Mouse (Mus musculus) embryonic facial prominence, embryonic 14.5 days (tissue): ENCODE measurements around the gene Ptprk. TPM values are rescaled to one million over a fixed set of nuclear protein-coding genes. Genes with fewer than 3 reads are reported as not detected.

Source experiments
- ATAC-seq: fragments of 200-750 bp; cut with Nextera tagmentation; 2 replicates; pipeline ENCODE4 v1.8.0; 2017; ENCODE audit warnings: low read depth, moderate number of reproducible peaks, moderate TSS enrichment
- DNase-seq: peaks from one replicate; pipeline ENCODE4 v3.0.0-alpha.2; 2015; ENCODE audit warnings: low spot score
- H3K27ac ChIP-seq: fragments of 300-500 bp; sonication (generic); replicated peaks from 2 replicates; pipeline ENCODE4 v1.5.1; 2014; ENCODE audit warnings: low read depth, mild to moderate bottlenecking, low read length, moderate library complexity
- H3K27me3 ChIP-seq: fragments of 300-500 bp; sonication (generic); replicated peaks from 2 replicates; pipeline ENCODE4 v1.6.1; 2014; ENCODE audit warnings: low read length; ENCODE audit not compliant: control insufficient read depth, insufficient read depth
- H3K36me3 ChIP-seq: fragments of 300-500 bp; sonication (generic); 2 replicates; pipeline ENCODE4 v1.6.1; 2014; ENCODE audit warnings: low read length, mixed read lengths; ENCODE audit not compliant: control insufficient read depth, insufficient read depth
- H3K4me1 ChIP-seq: fragments of 300-500 bp; sonication (generic); 2 replicates; pipeline ENCODE4 v1.6.1; 2014; ENCODE audit warnings: antibody characterized with exemption, low read length; ENCODE audit not compliant: control insufficient read depth, insufficient read depth
- H3K4me2 ChIP-seq: fragments of 300-500 bp; sonication (generic); 2 replicates; pipeline ENCODE4 v1.6.1; 2014; ENCODE audit warnings: low read depth, mild to moderate bottlenecking, low read length, moderate library complexity, mixed read lengths
- H3K4me3 ChIP-seq: fragments of 300-500 bp; sonication (generic); 2 replicates; pipeline ENCODE4 v1.5.1; 2014; ENCODE audit warnings: low read depth, mild to moderate bottlenecking, low read length
- H3K9ac ChIP-seq: fragments of 300-500 bp; sonication (generic); 2 replicates; pipeline ENCODE4 v1.6.1; 2014; ENCODE audit warnings: low read depth, mild to moderate bottlenecking, low read length, moderate library complexity, mixed read lengths
- H3K9me3 ChIP-seq: fragments of 300-500 bp; sonication (generic); 2 replicates; pipeline ENCODE4 v1.6.1; 2016; ENCODE audit warnings: low read length; ENCODE audit not compliant: control insufficient read depth
- WGBS: fragments of 180-500 bp; shearing (Covaris S2); extraction: QIAGEN DNeasy Blood & Tissue Kit; methylation state at CpG from one replicate; pipeline ENCODE4 v1.1.7; 2014; 5-methylcytosine and 5-hydroxymethylcytosine counted together
- polyA plus RNA-seq: library from polyadenylated mRNA; unstranded; fragments of >200 nt; fragmentation: Nextera tagmentation; extraction: Ambion mirVana; gene quantifications from 2 replicates; pipeline ENCODE4 v1.2.1, GENCODE M21; 2014

Gene Ptprk
- polyA plus RNA-seq, 1 experiment from 2014 or later, result 21.7 TPM

GRCm38 (mm10) chr10:28128011-28128410, 53.4 kb downstream of the Ptprk start:
- no peaks in the 10 kb centered on the region for H3K27me3 ChIP-seq
- no peaks in the 10 kb centered on the region for H3K9me3 ChIP-seq
- DNase-seq, result no peak
- 69% methylated on average over 5 of the region's 5 CpGs for WGBS
- no peak overlapping the region for H3K27ac ChIP-seq
- no peaks in the 10 kb centered on the region for H3K36me3 ChIP-seq
- H3K4me2 ChIP-seq, result no peak overlapping the region
- H3K4me1 ChIP-seq, result no peaks in the 10 kb centered on the region
- ATAC-seq, result no peak
- no peak overlapping the region for H3K9ac ChIP-seq
- H3K4me3 ChIP-seq, result no peak overlapping the region

GRCm38 (mm10) chr10:28128450-28128849, 53.8 kb downstream of the Ptprk start:
- no peak for ATAC-seq
- Histone ChIP-seq H3K36me3 (no peaks in the 10 kb centered on the region), H3K27me3 (no peaks in the 10 kb centered on the region), H3K4me2 (no peak overlapping the region), H3K9me3 (no peaks in the 10 kb centered on the region), H3K4me1 (no peaks in the 10 kb centered on the region), H3K4me3 (no peak overlapping the region), H3K27ac (no peak overlapping the region), H3K9ac (no peak overlapping the region)
- DNase-seq, result no peak
- WGBS, result 60% methylated on average over 4 of the region's 4 CpGs

- Histone ChIP-seq H3K36me3 (no peaks in the 10 kb centered on the region), H3K27ac (no peak overlapping the region), H3K4me2 (no peak overlapping the region)
Observed at GRCm38 (mm10) chr10:28130422-28130821, 55.8 kb downstream of the Ptprk start.

GRCm38 (mm10) chr10:28133770-28134169, 59.1 kb downstream of the Ptprk start:
- no peak overlapping the region for H3K27ac ChIP-seq
- H3K4me3 ChIP-seq, result no peak overlapping the region
- no peaks in the 10 kb centered on the region for H3K36me3 ChIP-seq
- no peaks in the 10 kb centered on the region for H3K9me3 ChIP-seq
- H3K9ac ChIP-seq, result no peak overlapping the region
- 86% methylated on average over 4 of the region's 4 CpGs for WGBS
- DNase-seq (no peak), ATAC-seq (no peak)
- H3K4me2 ChIP-seq, result no peak overlapping the region
- no peaks in the 10 kb centered on the region for H3K27me3 ChIP-seq
- H3K4me1 ChIP-seq, result no peaks in the 10 kb centered on the region

More at GRCm38 (mm10) chr10:28130422-28130821, 55.8 kb downstream of the Ptprk start:
- H3K4me3 ChIP-seq, result no peak overlapping the region
- H3K9me3 ChIP-seq, result no peaks in the 10 kb centered on the region
- ATAC-seq (no peak), DNase-seq (no peak)
- H3K9ac ChIP-seq, result no peak overlapping the region
- 70% methylated on average over 9 of the region's 9 CpGs for WGBS
- H3K27me3 ChIP-seq, result no peaks in the 10 kb centered on the region
- no peaks in the 10 kb centered on the region for H3K4me1 ChIP-seq

GRCm38 (mm10) chr10:28138399-28138798, 63.8 kb downstream of the Ptprk start:
- no peaks in the 10 kb centered on the region for H3K9me3 ChIP-seq
- no peaks in the 10 kb centered on the region for H3K36me3 ChIP-seq
- 69% methylated on average over 4 of the region's 4 CpGs for WGBS
- no peaks in the 10 kb centered on the region for H3K4me1 ChIP-seq
- H3K9ac ChIP-seq, result no peak overlapping the region
- ATAC-seq (no peak), DNase-seq (no peak)
- no peak overlapping the region for H3K4me3 ChIP-seq
- no peak overlapping the region for H3K4me2 ChIP-seq
- H3K27me3 ChIP-seq, result no peaks in the 10 kb centered on the region
- H3K27ac ChIP-seq, result no peak overlapping the region

- H3K4me2 ChIP-seq, result no peak overlapping the region
- no peak overlapping the region for H3K9ac ChIP-seq
- no peak overlapping the region for H3K27ac ChIP-seq
- no peaks in the 10 kb centered on the region for H3K9me3 ChIP-seq
- ATAC-seq (no peak), DNase-seq (peak; percentile 19)
- H3K27me3 ChIP-seq, result no peaks in the 10 kb centered on the region
- H3K4me1 ChIP-seq, result no peaks in the 10 kb centered on the region
- no peak overlapping the region for H3K4me3 ChIP-seq
- no peaks in the 10 kb centered on the region for H3K36me3 ChIP-seq
- 61% methylated on average over 1 of the region's 1 CpGs for WGBS
Observed at GRCm38 (mm10) chr10:28144459-28144858, 69.8 kb downstream of the Ptprk start.

- no peaks in the 10 kb centered on the region for H3K36me3 ChIP-seq
- H3K27me3 ChIP-seq, result no peaks in the 10 kb centered on the region
- no peak overlapping the region for H3K9ac ChIP-seq
- H3K4me3 ChIP-seq, result no peak overlapping the region
- DNase-seq, result no peak
- no peaks in the 10 kb centered on the region for H3K4me1 ChIP-seq
- no peak overlapping the region for H3K4me2 ChIP-seq
- WGBS, result 64% methylated on average over 5 of the region's 5 CpGs
- no peak for ATAC-seq
- H3K9me3 ChIP-seq, result no peaks in the 10 kb centered on the region
- no peak overlapping the region for H3K27ac ChIP-seq
Observed at GRCm38 (mm10) chr10:28145326-28145725, 70.7 kb downstream of the Ptprk start.

- ATAC-seq, result peak; percentile 84
- no peaks in the 10 kb centered on the region for H3K27me3 ChIP-seq
- 0 out of 2 replicates have a peak, but pooled peaks cover 3% of the 10 kb centered on the region for H3K9me3 ChIP-seq
- no peak overlapping the region for H3K27ac ChIP-seq
- H3K4me1 ChIP-seq, result no peaks in the 10 kb centered on the region
- peak overlapping the region; percentile 26 for H3K4me2 ChIP-seq
- DNase-seq, result peak; percentile 65
- 57% methylated on average over 20 of the region's 20 CpGs for WGBS
- no peak overlapping the region for H3K9ac ChIP-seq
- H3K36me3 ChIP-seq, result no peaks in the 10 kb centered on the region
- H3K4me3 ChIP-seq, result no peak overlapping the region
Observed at GRCm38 (mm10) chr10:28155688-28156685, 81.4 kb downstream of the Ptprk start.

- Histone ChIP-seq H3K27ac (no peak overlapping the region), H3K4me2 (no peak overlapping the region), H3K4me1 (no peaks in the 10 kb centered on the region), H3K9me3 (no peaks in the 10 kb centered on the region), H3K4me3 (no peak overlapping the region), H3K9ac (no peak overlapping the region), H3K36me3 (no peaks in the 10 kb centered on the region), H3K27me3 (no peaks in the 10 kb centered on the region)
- 81% methylated on average over 4 of the region's 4 CpGs for WGBS
- no peak for ATAC-seq
- DNase-seq, result no peak
Observed at GRCm38 (mm10) chr10:28159716-28160115, 85.1 kb downstream of the Ptprk start.
